Mouse (Mus musculus): ENCODE results near the gene H1fx. TPM values are rescaled to one million over a fixed set of nuclear protein-coding genes. Genes with fewer than 3 reads are reported as not detected.
"Not testable (repeated sequence)": the region's sequence is repeated elsewhere in the genome, so short reads cannot be mapped to it uniquely, and the experiment has no call there.

H1fx gene
- total RNA-seq, 2 experiments from 2014 or later = 0.62 TPM

- no peak for DNase-seq (ENCODE audit: low spot score)
Observed at GRCm38 (mm10) chr6:87981030-87981485, 379 bp downstream of the H1fx start.

DNA sequence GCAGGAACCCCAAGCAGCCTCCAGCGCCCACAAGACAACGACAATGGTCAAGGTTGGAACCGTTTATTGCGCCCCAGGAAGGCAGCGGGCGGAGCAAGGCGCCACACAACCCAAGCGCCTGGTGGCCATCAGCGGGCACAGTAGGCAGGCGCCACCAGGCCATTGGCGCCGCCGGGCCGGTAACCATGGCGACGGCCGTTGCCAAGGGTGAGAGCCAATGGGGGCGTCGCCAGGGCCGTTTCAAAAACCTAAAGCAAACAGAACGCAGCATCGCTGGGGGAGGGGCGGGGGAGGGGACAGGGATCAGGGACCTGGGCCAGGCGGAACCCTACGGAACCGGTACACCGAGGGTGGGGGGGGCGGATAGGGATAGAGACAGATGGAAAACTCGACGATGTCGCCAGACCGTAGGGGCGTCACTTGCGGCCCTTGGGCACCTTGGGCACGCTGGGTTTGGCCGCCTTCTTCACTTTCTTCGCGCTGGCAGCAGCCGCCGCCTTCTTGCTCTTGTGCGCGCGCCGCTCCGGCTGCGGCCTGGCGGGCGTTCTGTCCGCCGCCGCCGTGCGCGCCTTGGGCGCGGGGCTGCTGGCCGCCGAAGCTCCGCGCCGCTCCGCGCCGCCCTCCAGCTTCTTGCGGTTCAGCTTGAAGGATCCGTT lies 935 bp downstream of the H1fx start:
- DNase-seq (ENCODE audit: low spot score) = no peak

DNA sequence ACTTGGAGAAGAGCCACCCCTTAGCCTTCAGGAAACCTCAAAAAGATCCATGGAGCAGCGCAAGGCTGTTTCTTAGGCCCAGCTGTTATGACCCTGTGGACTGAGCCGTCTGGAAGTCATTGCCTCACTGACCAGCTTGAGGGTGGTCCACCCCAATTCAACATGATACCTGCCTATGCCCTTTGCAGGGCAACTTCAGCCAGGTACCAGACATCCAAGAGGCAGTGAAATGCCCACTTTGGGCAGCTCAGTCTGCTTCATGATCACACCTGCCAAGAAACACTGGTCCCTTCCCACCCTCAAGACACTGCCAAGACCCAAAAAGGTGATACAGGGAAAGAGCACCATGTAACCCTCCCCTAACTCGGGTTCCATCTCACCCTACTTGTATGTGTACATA lies 1.7 kb downstream of the H1fx start:
- DNase-seq (ENCODE audit: low spot score) = no peak

GRCm38 (mm10) chr6:87970041-87970440 lies 11.4 kb downstream of the H1fx start:
- no peak for DNase-seq (ENCODE audit: low spot score)

- not testable (repeated sequence) for DNase-seq (ENCODE audit: low spot score)
Observed at GRCm38 (mm10) chr6:87962457-87962856, 19.0 kb downstream of the H1fx start.

DNA sequence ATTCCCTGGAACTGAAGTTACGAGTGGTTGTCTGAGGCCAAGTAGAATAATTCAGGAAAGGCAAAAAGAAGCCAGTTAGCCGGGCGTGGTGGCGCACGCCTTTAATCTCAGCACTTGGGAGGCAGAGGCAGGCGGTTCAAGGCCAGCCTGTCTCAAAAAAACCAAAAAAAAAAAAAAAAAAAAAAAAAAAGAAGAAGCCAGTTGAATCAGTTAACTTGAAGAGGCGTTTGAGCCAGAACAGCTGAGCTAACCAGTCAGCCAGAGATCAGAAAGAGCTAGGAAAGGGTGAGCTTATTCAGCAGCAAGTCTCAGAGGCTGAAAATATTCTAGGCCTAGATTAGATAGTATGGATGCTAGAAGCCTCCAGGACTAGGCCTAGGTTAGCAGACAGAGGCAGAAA lies 39.3 kb downstream of the H1fx start:
- no peak for DNase-seq (ENCODE audit: low spot score)

GRCm38 (mm10) chr6:87938941-87939340 lies 42.5 kb downstream of the H1fx start:
- no peak for DNase-seq (ENCODE audit: low spot score)

GRCm38 (mm10) chr6:87937178-87937788 lies 44.2 kb downstream of the H1fx start:
- no peak for DNase-seq (ENCODE audit: low spot score)

DNA sequence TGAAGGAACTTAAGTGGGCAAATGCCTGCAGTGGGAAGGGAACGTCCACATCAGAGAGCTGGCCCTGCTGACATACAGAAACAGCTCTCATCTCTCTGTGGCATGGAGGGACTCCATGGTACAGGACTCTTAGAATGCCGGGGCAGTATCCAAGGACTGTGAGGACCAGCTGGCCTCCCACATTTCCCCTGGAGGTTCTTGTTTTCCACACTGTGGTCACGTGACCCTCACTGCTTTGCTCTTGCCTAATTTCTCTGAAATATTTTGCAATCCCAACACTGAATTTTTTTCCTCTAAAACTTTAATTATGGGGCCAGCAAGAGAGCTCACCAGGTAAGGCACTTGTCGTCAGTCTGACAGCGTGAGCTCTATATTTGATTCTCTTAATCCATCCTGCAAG lies 46.4 kb downstream of the H1fx start:
- peak; percentile 54 for DNase-seq (ENCODE audit: low spot score)

Small RNA genes within 50 kb of the gene (microRNA-seq; reads per million reads assigned to microRNA genes)
- gene Gm47286 = not detected

Other genes starting within 250 kb of the H1fx start
- not detected for gene Gp9, start 203.6 kb downstream of the H1fx start, total RNA-seq (2021)
- gene Rab43, start 169.5 kb downstream of the H1fx start, total RNA-seq (2021) = 1 to 10 TPM; 3.2 to 5.9 TPM
- gene Gm45140, start 145.8 kb downstream of the H1fx start, total RNA-seq (2021) = under 1 TPM in 1 of 2 experiments, not detected in 1; 0.59 TPM
- gene Isy1, start 142.8 kb downstream of the H1fx start, total RNA-seq (2021) = 10 to 100 TPM; 19.5 to 22.6 TPM
- gene Cnbp, start 130.5 kb downstream of the H1fx start, total RNA-seq (2021) = 100 to 1,000 TPM; 462 to 552 TPM
- 10 to 100 TPM; 27.9 to 28.9 TPM for gene Copg1, start 93.8 kb downstream of the H1fx start, total RNA-seq (2021)
- gene Hmces, start 67.7 kb downstream of the H1fx start, total RNA-seq (2021) = 1 to 10 TPM; 6.1 to 7.5 TPM
- 100 to 1,000 TPM; 263 to 266 TPM for gene Rab7, start 63.6 kb upstream of the H1fx start, total RNA-seq (2021)
- gene Rpn1, start 102.8 kb upstream of the H1fx start, total RNA-seq (2021) = 10 to 100 TPM; 79.2 to 85.8 TPM
- gene Gata2, start 212.3 kb upstream of the H1fx start, total RNA-seq (2021) = 1 to 10 TPM; 5.7 to 6.6 TPM
- gene Dnajb8, start 240.6 kb upstream of the H1fx start, total RNA-seq (2021) = not detected